11 mouse cellular contexts compared by ENCODE assay signal in the genomic region with DNA sequence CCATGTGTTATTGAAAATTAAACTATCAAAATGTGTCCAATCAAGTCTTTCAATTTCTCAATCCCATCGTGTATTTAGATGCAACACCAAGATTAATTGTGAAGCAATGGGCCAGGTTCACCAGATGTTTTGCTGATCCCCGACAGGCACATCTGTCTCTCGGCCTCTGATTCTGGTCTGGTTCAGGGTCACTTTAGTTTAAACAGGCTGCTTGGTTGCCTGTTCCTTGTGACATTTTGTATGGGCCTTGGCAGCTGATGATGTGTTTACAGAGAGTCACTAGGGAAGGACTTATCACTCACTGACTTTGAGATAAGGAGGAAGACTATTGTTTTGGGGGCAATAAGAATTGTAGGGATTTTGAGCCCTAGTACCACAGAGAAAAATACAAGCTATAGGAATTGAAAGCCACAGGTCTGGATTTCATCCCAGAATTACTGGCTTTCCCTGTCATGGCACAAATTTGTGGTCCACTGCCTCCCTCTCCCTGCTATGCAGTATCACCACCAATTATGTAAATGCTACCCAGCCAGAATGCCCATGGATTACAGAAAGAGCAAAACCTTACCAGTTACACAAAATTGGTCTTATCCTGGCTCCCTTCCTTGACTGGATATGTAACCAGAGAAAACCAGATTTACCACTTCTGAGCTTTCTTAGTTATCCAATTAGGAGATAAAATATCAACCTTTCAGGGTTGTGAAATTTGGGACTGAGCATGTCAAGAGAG.
"Had no signal": no experiment of that assay in that cellular context is flagged by ENCODE, and none has a peak within 500 bp of the region (broad histone marks: within the 10 kb centered on the region; RNA-seq: fewer than 3 reads in every experiment).

No protein-coding gene starts in this region.

- H3K4me1 ChIP-seq: liver, embryonic 15.5 days; lung, embryonic 15.5 days had no signal

- H3K27ac ChIP-seq: kidney, embryonic 15.5 days; left cerebral cortex, adult 2 months; limb, embryonic 10.5 days; liver, embryonic 15.5 days; lung, embryonic 15.5 days; midbrain, embryonic 13.5 days had no signal

- H3K27me3 ChIP-seq: kidney, embryonic 15.5 days; liver, embryonic 15.5 days; lung, embryonic 15.5 days; midbrain, embryonic 13.5 days had no signal

- H3K9me3 ChIP-seq: kidney, embryonic 15.5 days; limb, embryonic 10.5 days; liver, embryonic 15.5 days; lung, embryonic 15.5 days; midbrain, embryonic 13.5 days had no signal

- H3K4me3 ChIP-seq: kidney, embryonic 15.5 days; left cerebral cortex, adult 2 months; limb, embryonic 10.5 days; liver, embryonic 15.5 days; lung, embryonic 15.5 days; midbrain, embryonic 13.5 days had no signal

- H3K9ac ChIP-seq: kidney, embryonic 15.5 days; liver, embryonic 15.5 days; lung, embryonic 15.5 days; midbrain, embryonic 13.5 days had no signal

- H3K4me2 ChIP-seq: kidney, embryonic 15.5 days; liver, embryonic 11.5 days; liver, embryonic 15.5 days; lung, embryonic 15.5 days; midbrain, embryonic 13.5 days had no signal

- H3K36me3 ChIP-seq: kidney, embryonic 15.5 days; limb, embryonic 10.5 days; liver, embryonic 15.5 days; lung, embryonic 15.5 days; midbrain, embryonic 13.5 days had no signal

- ATAC-seq: midbrain, embryonic 13.5 days had no signal

- DNase-seq: kidney, adult 2 months; kidney, postnatal 14 days; right cerebral cortex, postnatal 25 days; thymus, postnatal 4 days had no signal
